Mouse (Mus musculus) MEL (cell line): ENCODE measurements around the gene Dnmt3l. TPM values are rescaled to one million over a fixed set of nuclear protein-coding genes. Genes with fewer than 3 reads are reported as not detected.

Source experiments
- DNase-seq: peaks from one replicate; pipeline ENCODE4 v3.0.0; 2011; ENCODE audit warnings: low read depth, low spot score
- H3K27ac ChIP-seq: 2 replicates; pipeline ENCODE4 v1.5.1; 2012; ENCODE audit warnings: low read depth, mild to moderate bottlenecking, control low read depth, low read length, moderate library complexity; ENCODE audit not compliant: control insufficient read depth
- H3K27me3 ChIP-seq, 2 experiments: fragments of 150-350 bp in 1 of 2; sonication (generic) in 1 of 2; 2 replicates each; pipeline ENCODE4 v1.6.1; 2012; ENCODE audit warnings: low read length in 2 of 2, mild to moderate bottlenecking in 2 of 2, improper control_type of control experiment in 1 of 2, moderate library complexity in 1 of 2; ENCODE audit not compliant: insufficient read depth in 2 of 2, control insufficient read depth in 1 of 2
- H3K36me3 ChIP-seq, 2 experiments: 2 replicates each; pipeline ENCODE4 v1.6.1; 2012 to 2014; ENCODE audit warnings: low read length in 2 of 2, improper control_type of control experiment in 1 of 2, inconsistent platforms in 1 of 2, mild to moderate bottlenecking in 1 of 2; ENCODE audit not compliant: insufficient read depth in 2 of 2, control insufficient read depth in 1 of 2
- H3K4me1 ChIP-seq, 2 experiments: fragments of 150-350 bp in 1 of 2; sonication (generic) in 1 of 2; 2 replicates each; pipeline ENCODE4 v1.6.1; 2012; ENCODE audit warnings: low read length in 2 of 2, improper control_type of control experiment in 1 of 2, mild to moderate bottlenecking in 1 of 2; ENCODE audit not compliant: insufficient read depth in 2 of 2, control insufficient read depth in 1 of 2
- H3K4me3 ChIP-seq, 2 experiments: fragments of 150-350 bp in 1 of 2; sonication (generic) in 1 of 2; 2 replicates each; pipeline ENCODE4 v1.5.1; 2012; ENCODE audit warnings: low read depth in 2 of 2, low read length in 2 of 2, mild to moderate bottlenecking in 2 of 2, moderate library complexity in 2 of 2, control low read depth in 1 of 2, improper control_type of control experiment in 1 of 2; ENCODE audit not compliant: control insufficient read depth in 1 of 2, insufficient read depth in 1 of 2
- H3K79me2 ChIP-seq: 2 replicates; pipeline ENCODE4 v1.6.1; 2012; ENCODE audit warnings: mild to moderate bottlenecking, low read length, moderate library complexity; ENCODE audit not compliant: control insufficient read depth, poor library complexity, insufficient read depth
- H3K9ac ChIP-seq: 2 replicates; pipeline ENCODE4 v1.6.1; 2012; ENCODE audit warnings: low read depth, mild to moderate bottlenecking, control low read depth, low read length, moderate library complexity; ENCODE audit not compliant: control insufficient read depth, poor library complexity, severe bottlenecking
- H3K9me3 ChIP-seq: fragments of 150-350 bp; sonication (generic); replicated peaks from 2 replicates; pipeline ENCODE4 v1.6.1; 2012; ENCODE audit warnings: mild to moderate bottlenecking, low read length, improper control_type of control experiment, moderate library complexity; ENCODE audit not compliant: insufficient read depth
- BHLHE40 ChIP-seq: IDR thresholded peaks from 2 replicates; pipeline ENCODE4 v1.6.1; 2012; ENCODE audit warnings: low read depth, mild to moderate bottlenecking, inconsistent platforms, low read length, improper control_type of control experiment, borderline replicate concordance
- CTCF ChIP-seq, 3 experiments: IDR thresholded peaks in 2 of 3; conservative IDR thresholded peaks in 1 of 3; 2 replicates each; pipeline ENCODE4 v1.5.1; 2011 to 2012; ENCODE audit warnings: low read length in 3 of 3, low read depth in 2 of 3, mild to moderate bottlenecking in 2 of 3, improper control_type of control experiment in 1 of 3, inconsistent platforms in 1 of 3, mixed read lengths in 1 of 3, moderate library complexity in 1 of 3; ENCODE audit not compliant: control insufficient read depth in 1 of 3, insufficient read depth in 1 of 3, poor library complexity in 1 of 3, severe bottlenecking in 1 of 3
- ETS1 ChIP-seq: IDR thresholded peaks from 2 replicates; pipeline ENCODE4 v1.6.1; 2012; ENCODE audit warnings: low read depth, mild to moderate bottlenecking, inconsistent platforms, low read length, improper control_type of control experiment, moderate library complexity
- GATA1 ChIP-seq: IDR thresholded peaks from 2 replicates; pipeline ENCODE4 v1.6.1; 2011; ENCODE audit warnings: low read depth, low read length, improper control_type of control experiment
- HCFC1 ChIP-seq: IDR thresholded peaks from 2 replicates; pipeline ENCODE4 v1.6.1; 2012; ENCODE audit warnings: low read depth, mild to moderate bottlenecking, inconsistent platforms, low read length, improper control_type of control experiment, moderate library complexity
- JUND ChIP-seq: IDR thresholded peaks from 2 replicates; pipeline ENCODE4 v1.6.1; 2011; ENCODE audit warnings: low read depth, mild to moderate bottlenecking, improper control_type of control experiment, low read length
- MAX ChIP-seq: IDR thresholded peaks from 2 replicates; pipeline ENCODE4 v1.6.1; 2011; ENCODE audit warnings: low read length, improper control_type of control experiment
- MXI1 ChIP-seq: IDR thresholded peaks from 2 replicates; pipeline ENCODE4 v1.6.1; 2011; ENCODE audit warnings: mild to moderate bottlenecking, low read depth, low read length, improper control_type of control experiment
- MYB ChIP-seq: IDR thresholded peaks from 2 replicates; pipeline ENCODE4 v1.6.1; 2011; ENCODE audit warnings: mild to moderate bottlenecking, low read depth, low read length, improper control_type of control experiment
- MYC ChIP-seq: IDR thresholded peaks from 2 replicates; pipeline ENCODE4 v1.6.1; 2011; ENCODE audit warnings: low read depth, mild to moderate bottlenecking, low read length, improper control_type of control experiment, moderate library complexity
- NELFE ChIP-seq: IDR thresholded peaks from 2 replicates; pipeline ENCODE4 v1.6.1; 2011; ENCODE audit warnings: low read depth, low read length, improper control_type of control experiment
- NRF1 ChIP-seq: IDR thresholded peaks from 2 replicates; pipeline ENCODE4 v1.6.1; 2014; ENCODE audit warnings: low read depth, mild to moderate bottlenecking, inconsistent platforms, low read length, improper control_type of control experiment, moderate library complexity; ENCODE audit not compliant: poor library complexity, insufficient read depth, severe bottlenecking
- POLR2A ChIP-seq, 2 experiments: IDR thresholded peaks; 2 replicates each; pipeline ENCODE4 v1.6.1; 2011 to 2012; ENCODE audit warnings: low read length in 2 of 2, mild to moderate bottlenecking in 2 of 2, control low read depth in 1 of 2, improper control_type of control experiment in 1 of 2, low read depth in 1 of 2, moderate library complexity in 1 of 2; ENCODE audit not compliant: control insufficient read depth in 1 of 2, insufficient read depth in 1 of 2, poor library complexity in 1 of 2
- POLR2AphosphoS2 ChIP-seq: IDR thresholded peaks from 2 replicates; pipeline ENCODE4 v1.6.1; 2011; ENCODE audit warnings: low read length, improper control_type of control experiment
- POLR2AphosphoS5 ChIP-seq: IDR thresholded peaks from 2 replicates; pipeline ENCODE4 v1.6.1; 2012; ENCODE audit warnings: low read depth, borderline replicate concordance, mild to moderate bottlenecking, inconsistent platforms, low read length, moderate library complexity, mixed read lengths
- SIN3A ChIP-seq: IDR thresholded peaks from 2 replicates; pipeline ENCODE4 v1.6.1; 2012; ENCODE audit warnings: low read length, improper control_type of control experiment, inconsistent platforms
- TBP ChIP-seq: IDR thresholded peaks from 2 replicates; pipeline ENCODE4 v1.8.0; 2011; ENCODE audit warnings: low read depth, low read length, improper control_type of control experiment
- TCF12 ChIP-seq: IDR thresholded peaks from 2 replicates; pipeline ENCODE4 v1.6.1; 2014; ENCODE audit warnings: low read depth, mild to moderate bottlenecking, inconsistent platforms, low read length, improper control_type of control experiment, moderate library complexity
- UBTF ChIP-seq: IDR thresholded peaks from 2 replicates; pipeline ENCODE4 v1.6.1; 2012; ENCODE audit warnings: low read depth, mild to moderate bottlenecking, inconsistent platforms, low read length, improper control_type of control experiment, moderate library complexity, borderline replicate concordance; ENCODE audit not compliant: insufficient read depth
- USF1 ChIP-seq: IDR thresholded peaks from 2 replicates; pipeline ENCODE4 v1.6.1; 2014; ENCODE audit warnings: low read depth, mild to moderate bottlenecking, inconsistent platforms, low read length, improper control_type of control experiment, moderate library complexity
- USF2 ChIP-seq, 2 experiments: IDR thresholded peaks; 2 replicates each; pipeline ENCODE4 v1.6.1; 2011 to 2012; ENCODE audit warnings: improper control_type of control experiment in 2 of 2, low read length in 2 of 2, borderline replicate concordance in 1 of 2, inconsistent platforms in 1 of 2, low read depth in 1 of 2, mild to moderate bottlenecking in 1 of 2; ENCODE audit not compliant: insufficient read depth in 1 of 2
- ZC3H11A ChIP-seq: IDR thresholded peaks from 2 replicates; pipeline ENCODE4 v1.6.1; 2012; ENCODE audit warnings: low read depth, mild to moderate bottlenecking, inconsistent platforms, low read length, improper control_type of control experiment
- ZMIZ1 ChIP-seq: IDR thresholded peaks from 2 replicates; pipeline ENCODE4 v1.6.1; 2012; ENCODE audit warnings: low read depth, mild to moderate bottlenecking, inconsistent platforms, low read length, improper control_type of control experiment, moderate library complexity
- polyA plus RNA-seq, 2 experiments: library from polyadenylated mRNA; stranded (reverse) in 1 of 2; unstranded in 1 of 2; fragments of >175 nt in 1 of 2; fragments of >200 nt in 1 of 2; gene quantifications; 2 replicates each; pipeline versions ENCODE4 v1.2.1 to v1.2.4; 2012; ENCODE audit warnings: low replicate concordance in 2 of 2, low read depth in 1 of 2; ENCODE audit not compliant: insufficient read length in 2 of 2, insufficient read depth in 1 of 2, missing spikeins in 1 of 2
- total RNA-seq: library from RNA; depleted of rRNA; stranded (reverse); fragments of 300-350 nt; gene quantifications from 2 replicates; pipeline ENCODE4 v1.2.3, GENCODE M21; 2012

Gene Dnmt3l
- total and polyA plus RNA-seq, 3 experiments = not detected

DNA sequence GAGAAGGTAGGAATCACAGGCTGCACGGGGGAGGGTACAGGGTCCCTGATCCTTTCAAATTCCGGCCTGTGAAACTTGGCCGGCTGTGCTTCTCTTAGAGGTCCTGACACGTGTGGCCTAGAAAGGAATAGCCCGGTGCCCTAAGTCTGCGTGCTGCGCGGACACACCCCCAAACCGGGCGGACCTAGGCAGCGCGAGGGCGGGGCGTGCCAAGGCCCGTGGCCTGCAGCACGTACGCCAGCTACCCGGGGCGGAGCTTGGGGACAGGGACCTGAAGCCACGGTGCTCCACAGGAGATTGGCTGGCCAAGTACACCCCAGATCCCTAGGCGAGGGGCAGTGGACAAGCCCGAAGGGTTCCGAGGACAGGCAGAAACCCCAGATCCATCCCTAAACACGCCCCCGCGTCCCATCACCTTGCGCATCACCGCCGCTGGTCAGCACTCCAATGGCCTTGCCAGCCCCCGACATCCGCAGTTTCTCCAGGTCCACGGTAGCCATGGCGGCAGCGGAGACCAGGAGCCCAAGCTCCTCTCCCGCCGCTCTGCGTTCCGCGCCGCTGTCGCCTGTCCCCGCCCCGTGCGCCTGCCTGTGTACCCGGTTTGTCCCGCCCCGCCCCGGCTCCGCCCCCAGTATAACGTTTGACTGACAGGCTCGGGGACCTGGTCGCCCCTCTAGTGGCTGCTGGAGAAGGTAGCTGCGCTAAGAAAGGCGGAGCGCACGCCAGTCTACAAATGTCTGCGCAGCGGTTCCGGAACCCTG lies 32.4 kb upstream of the Dnmt3l start:
- DNase-seq = peak; percentile 97
- TF ChIP-seq MXI1 (peak; percentile 99), TBP (peak; percentile 65; the same call in 1 of the 2 replicates), MYC (peak; percentile 92), POLR2AphosphoS5 (no peak), POLR2AphosphoS2 (no peak; the same call in 1 of the 2 replicates), MYB (no peak), CTCF (IDR thresholded peaks at IDR 0.05 in 2 of 3, conservative IDR thresholded peaks at IDR 0.05 in 1 of 3; ENCODE audit: control insufficient read depth in 1 of 3, insufficient read depth in 1 of 3, low read depth in 2 of 3, low read length in 3 of 3, poor library complexity in 1 of 3, severe bottlenecking in 1 of 3) (peak in 2 of 3 experiments; percentile 45 to 48; a peak in 4 of 6 replicates), JUND (no peak), USF2 (IDR thresholded peaks at IDR 0.05; ENCODE audit: borderline replicate concordance in 1 of 2, insufficient read depth in 1 of 2, low read depth in 1 of 2, low read length in 2 of 2) (no peak), GATA1 (no peak), POLR2A (IDR thresholded peaks at IDR 0.05; ENCODE audit: control insufficient read depth in 1 of 2, insufficient read depth in 1 of 2, low read depth in 1 of 2, low read length in 2 of 2, poor library complexity in 1 of 2) (peak; percentile 52 to 80), ZC3H11A (no peak), TCF12 (no peak; the same call in 1 of the 2 replicates), MAX (peak; percentile 91), HCFC1 (peak; percentile 50; the same call in 1 of the 2 replicates), NELFE (peak; percentile 79), NRF1 (peak; percentile 67), UBTF (no peak), ZMIZ1 (0 out of 2 replicates have a peak, but pooled peaks have one; percentile 19), USF1 (peak; percentile 23; the same call in 1 of the 2 replicates), BHLHE40 (no peak), SIN3A (peak; percentile 96), ETS1 (no peak)
- TF ChIP-seq, all 39 proteins: peak for 12
- peak overlapping the region; percentile 79 to 80 for H3K4me3 ChIP-seq
- peak overlapping the region; percentile 79 for H3K9ac ChIP-seq
- peaks cover 0 to 1% of the 10 kb centered on the region in 2 experiments; a peak in 2 of 4 replicates for H3K36me3 ChIP-seq
- H3K4me1 ChIP-seq = peaks cover 2 to 14% of the 10 kb centered on the region in 2 experiments; a peak in 3 of 4 replicates
- H3K79me2 ChIP-seq = peaks cover 19% of the 10 kb centered on the region
- no peaks in the 10 kb centered on the region for H3K9me3 ChIP-seq
- no peaks in the 10 kb centered on the region for H3K27me3 ChIP-seq
- peak overlapping the region; percentile 80 for H3K27ac ChIP-seq
